Mouse (Mus musculus): ENCODE results near the gene Dnajb13. TPM values are rescaled to one million over a fixed set of nuclear protein-coding genes. Genes with fewer than 3 reads are reported as not detected.

Gene Dnajb13
- total and polyA plus RNA-seq, 3 experiments, result 0.16 TPM; not detected in 2

DNA sequence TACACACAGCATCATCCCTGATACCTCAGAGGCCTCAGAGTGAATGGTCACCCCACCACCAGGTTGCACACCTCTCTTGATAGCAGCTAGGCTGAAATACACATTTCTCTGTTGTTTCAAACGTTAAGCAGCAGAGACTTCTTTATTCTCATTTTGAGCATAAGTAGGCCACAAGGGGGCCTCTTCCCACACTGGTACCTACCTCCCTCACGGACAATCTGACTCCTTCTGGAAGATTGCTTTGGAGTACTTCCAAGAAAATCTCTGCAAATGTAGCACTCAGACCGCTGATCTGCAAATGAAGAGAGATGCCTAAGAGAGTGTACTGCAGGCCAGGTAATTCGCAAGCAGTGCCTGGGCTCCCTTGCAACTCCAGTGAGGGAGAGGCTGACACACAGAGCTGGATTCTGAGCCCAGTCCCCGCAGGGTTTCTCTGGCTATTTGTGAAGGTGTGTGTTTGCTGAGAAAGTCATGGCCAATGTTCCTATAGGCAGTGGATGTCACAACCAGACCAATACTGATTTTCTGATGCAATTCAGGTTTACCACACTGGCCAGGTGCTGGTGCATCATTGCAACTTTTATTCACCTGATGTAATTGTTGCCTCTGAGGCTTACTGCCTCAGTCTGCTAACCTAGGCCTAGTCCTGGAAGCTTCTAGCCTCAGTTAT, 35.7 kb upstream of the Dnajb13 start:
- Histone ChIP-seq H3K4me1 (ENCODE audit: insufficient read depth, low read depth, low read length) (0 out of 2 replicates have a peak, but pooled peaks cover 3% of the 10 kb centered on the region), H3K27me3 (ENCODE audit: insufficient read depth, low read length) (no peaks in the 10 kb centered on the region), H3K36me3 (replicated peaks) (peaks cover 76% of the 10 kb centered on the region), H3K9me3 (replicated peaks) (no peaks in the 10 kb centered on the region), H3K4me3 (ENCODE audit: low read depth, low read length) (no peak overlapping the region)
- no peak for TF ChIP-seq GATA1 (IDR thresholded peaks at IDR 0.05; ENCODE audit: borderline replicate concordance, low read length)
- no peak for TF ChIP-seq GATA2 (IDR thresholded peaks at IDR 0.05; ENCODE audit: borderline replicate concordance, low read depth, low read length)
- TF ChIP-seq CTCF (IDR thresholded peaks at IDR 0.05; ENCODE audit: low read depth, low read length), result no peak
- TF ChIP-seq POLR2AphosphoS5 (IDR thresholded peaks at IDR 0.05; ENCODE audit: insufficient replicate concordance, low read depth, low read length), result no peak
- no peak for TF ChIP-seq TAL1 (conservative IDR thresholded peaks at IDR 0.05; ENCODE audit: low read depth, low read length)
- ATAC-seq (ENCODE audit: extremely low read depth, insufficient number of reproducible peaks, low FRiP score, poor library complexity, severe bottlenecking) (no peak), DNase-seq (ENCODE audit: low spot score) (no peak)

DNA sequence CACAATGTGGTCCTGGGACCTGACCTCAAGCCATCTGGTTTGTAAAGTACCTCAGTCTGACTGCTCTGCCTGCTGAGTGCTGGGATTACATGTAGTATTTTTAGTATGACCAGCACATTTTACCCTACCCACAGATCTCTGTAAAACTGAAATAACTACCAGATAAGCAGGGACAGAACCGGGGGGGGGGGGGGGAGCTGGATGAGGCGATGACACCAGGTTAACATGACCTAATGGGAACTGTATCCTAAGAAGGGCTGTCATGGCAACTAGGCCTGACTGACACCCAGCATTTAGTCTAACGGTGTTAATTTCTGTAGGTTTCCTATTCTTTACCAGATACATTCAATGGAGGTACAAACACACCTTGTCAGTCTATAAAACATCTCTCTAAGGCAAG, 35.0 kb upstream of the Dnajb13 start:
- Histone ChIP-seq H3K9me3 (replicated peaks) (no peaks in the 10 kb centered on the region), H3K4me3 (ENCODE audit: low read depth, low read length) (no peak overlapping the region), H3K27me3 (ENCODE audit: insufficient read depth, low read length) (no peaks in the 10 kb centered on the region), H3K36me3 (replicated peaks) (peaks cover 71% of the 10 kb centered on the region), H3K4me1 (ENCODE audit: insufficient read depth, low read depth, low read length) (0 out of 2 replicates have a peak, but pooled peaks cover 3% of the 10 kb centered on the region)
- TF ChIP-seq CTCF (IDR thresholded peaks at IDR 0.05; ENCODE audit: low read depth, low read length), result no peak
- TF ChIP-seq GATA1 (IDR thresholded peaks at IDR 0.05; ENCODE audit: borderline replicate concordance, low read length), result no peak
- no peak for TF ChIP-seq POLR2AphosphoS5 (IDR thresholded peaks at IDR 0.05; ENCODE audit: insufficient replicate concordance, low read depth, low read length)
- no peak for TF ChIP-seq GATA2 (IDR thresholded peaks at IDR 0.05; ENCODE audit: borderline replicate concordance, low read depth, low read length)
- TF ChIP-seq TAL1 (conservative IDR thresholded peaks at IDR 0.05; ENCODE audit: low read depth, low read length), result no peak
- no peak for DNase-seq (ENCODE audit: low spot score)
- no peak for ATAC-seq (ENCODE audit: extremely low read depth, insufficient number of reproducible peaks, low FRiP score, poor library complexity, severe bottlenecking)

DNA sequence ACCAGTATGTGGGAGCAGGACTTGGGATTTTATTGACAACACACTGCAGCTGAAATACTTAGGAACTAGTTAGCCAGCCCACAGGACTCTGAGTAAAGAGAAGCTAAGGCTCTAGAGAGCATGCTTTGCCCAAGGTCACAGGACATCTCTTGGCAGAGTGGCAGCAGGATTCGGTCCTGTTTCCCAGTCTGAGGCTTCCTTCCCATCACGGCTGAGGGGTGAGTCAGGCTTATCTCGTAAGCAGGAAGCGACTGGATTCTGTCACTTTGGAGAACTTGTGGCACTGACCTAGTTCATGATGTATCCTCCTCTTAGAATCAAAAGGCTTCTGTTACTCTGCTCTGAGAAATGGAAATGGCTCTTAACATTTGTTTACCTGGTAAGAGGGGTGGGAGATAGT, 32.9 kb upstream of the Dnajb13 start:
- no peaks in the 10 kb centered on the region for H3K9me3 ChIP-seq (replicated peaks)

GRCm38 (mm10) chr7:100544437-100544836, 29.7 kb upstream of the Dnajb13 start:
- Histone ChIP-seq H3K9me3 (replicated peaks) (no peaks in the 10 kb centered on the region), H3K4me1 (ENCODE audit: insufficient read depth, low read depth, low read length) (no peaks in the 10 kb centered on the region), H3K36me3 (replicated peaks) (peaks cover 37% of the 10 kb centered on the region), H3K27me3 (ENCODE audit: insufficient read depth, low read length) (peaks cover 6% of the 10 kb centered on the region), H3K4me3 (ENCODE audit: low read depth, low read length) (no peak overlapping the region)
- TF ChIP-seq CTCF (IDR thresholded peaks at IDR 0.05; ENCODE audit: low read depth, low read length) (no peak), GATA2 (IDR thresholded peaks at IDR 0.05; ENCODE audit: borderline replicate concordance, low read depth, low read length) (no peak), TAL1 (conservative IDR thresholded peaks at IDR 0.05; ENCODE audit: low read depth, low read length) (no peak), GATA1 (IDR thresholded peaks at IDR 0.05; ENCODE audit: borderline replicate concordance, low read length) (no peak), POLR2AphosphoS5 (IDR thresholded peaks at IDR 0.05; ENCODE audit: insufficient replicate concordance, low read depth, low read length) (no peak)
- no peak for DNase-seq (ENCODE audit: low spot score)
- no peak for ATAC-seq (ENCODE audit: extremely low read depth, insufficient number of reproducible peaks, low FRiP score, poor library complexity, severe bottlenecking)

More for the DNA sequence above, 32.9 kb upstream of the Dnajb13 start:
- 0 out of 2 replicates have a peak, but pooled peaks cover 2% of the 10 kb centered on the region for H3K4me1 ChIP-seq (ENCODE audit: insufficient read depth, low read depth, low read length)
- no peak for TF ChIP-seq GATA2 (IDR thresholded peaks at IDR 0.05; ENCODE audit: borderline replicate concordance, low read depth, low read length)
- no peak for TF ChIP-seq TAL1 (conservative IDR thresholded peaks at IDR 0.05; ENCODE audit: low read depth, low read length)
- ATAC-seq (ENCODE audit: extremely low read depth, insufficient number of reproducible peaks, low FRiP score, poor library complexity, severe bottlenecking) (no peak), DNase-seq (ENCODE audit: low spot score) (no peak)
- H3K4me3 ChIP-seq (ENCODE audit: low read depth, low read length), result no peak overlapping the region
- peaks cover 52% of the 10 kb centered on the region for H3K36me3 ChIP-seq (replicated peaks)
- H3K27me3 ChIP-seq (ENCODE audit: insufficient read depth, low read length), result peaks cover 6% of the 10 kb centered on the region

- Histone ChIP-seq H3K9me3 (replicated peaks) (no peaks in the 10 kb centered on the region), H3K4me3 (ENCODE audit: low read depth, low read length) (no peak overlapping the region), H3K27me3 (ENCODE audit: insufficient read depth, low read length) (peaks cover 6% of the 10 kb centered on the region), H3K4me1 (ENCODE audit: insufficient read depth, low read depth, low read length) (peaks cover 16% of the 10 kb centered on the region), H3K36me3 (replicated peaks) (peaks cover 24% of the 10 kb centered on the region)
- no peak for ATAC-seq (ENCODE audit: extremely low read depth, insufficient number of reproducible peaks, low FRiP score, poor library complexity, severe bottlenecking)
- TF ChIP-seq GATA2 (IDR thresholded peaks at IDR 0.05; ENCODE audit: borderline replicate concordance, low read depth, low read length), result no peak
- TF ChIP-seq POLR2AphosphoS5 (IDR thresholded peaks at IDR 0.05; ENCODE audit: insufficient replicate concordance, low read depth, low read length), result no peak
- no peak for TF ChIP-seq TAL1 (conservative IDR thresholded peaks at IDR 0.05; ENCODE audit: low read depth, low read length)
- TF ChIP-seq CTCF (IDR thresholded peaks at IDR 0.05; ENCODE audit: low read depth, low read length), result no peak
- no peak for TF ChIP-seq GATA1 (IDR thresholded peaks at IDR 0.05; ENCODE audit: borderline replicate concordance, low read length)
- no peak for DNase-seq (ENCODE audit: low spot score)
These were observed 24.8 kb upstream of the Dnajb13 start for GRCm38 (mm10) chr7:100539516-100539915.

DNA sequence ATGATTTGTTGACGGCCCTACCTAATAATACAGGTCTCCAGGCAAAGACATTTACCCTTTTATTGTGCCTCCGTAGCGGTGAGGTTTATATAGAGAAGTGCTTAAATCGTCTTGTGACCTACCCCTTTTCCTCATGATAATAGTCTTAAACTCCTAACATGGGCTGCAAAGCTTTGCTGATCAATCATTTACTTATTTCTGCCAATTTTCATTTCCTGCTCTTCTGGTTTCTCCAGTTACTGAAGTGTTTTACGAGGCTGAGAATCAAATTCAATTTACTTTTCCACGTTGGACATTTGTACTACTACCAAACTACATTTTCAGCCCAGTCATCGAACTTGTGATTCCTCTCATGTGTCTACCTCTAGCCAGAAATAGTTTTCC, 22.8 kb upstream of the Dnajb13 start:
- H3K4me3 ChIP-seq (ENCODE audit: low read depth, low read length), result peak overlapping the region; percentile 74
- no peak for ATAC-seq (ENCODE audit: extremely low read depth, insufficient number of reproducible peaks, low FRiP score, poor library complexity, severe bottlenecking)
- peaks cover 27% of the 10 kb centered on the region for H3K36me3 ChIP-seq (replicated peaks)
- TF ChIP-seq POLR2AphosphoS5 (IDR thresholded peaks at IDR 0.05; ENCODE audit: insufficient replicate concordance, low read depth, low read length) (no peak), CTCF (IDR thresholded peaks at IDR 0.05; ENCODE audit: low read depth, low read length) (no peak), GATA1 (IDR thresholded peaks at IDR 0.05; ENCODE audit: borderline replicate concordance, low read length) (no peak), GATA2 (IDR thresholded peaks at IDR 0.05; ENCODE audit: borderline replicate concordance, low read depth, low read length) (no peak), TAL1 (conservative IDR thresholded peaks at IDR 0.05; ENCODE audit: low read depth, low read length) (no peak)
- no peak for DNase-seq (ENCODE audit: low spot score)
- H3K27me3 ChIP-seq (ENCODE audit: insufficient read depth, low read length), result no peaks in the 10 kb centered on the region
- H3K9me3 ChIP-seq (replicated peaks), result no peaks in the 10 kb centered on the region
- H3K4me1 ChIP-seq (ENCODE audit: insufficient read depth, low read depth, low read length), result peaks cover 16% of the 10 kb centered on the region
